Mouse (Mus musculus) lung, postnatal 0 days (tissue): Measurements from ENCODE around the gene Grm7. TPM values are rescaled to one million over a fixed set of nuclear protein-coding genes. Genes with fewer than 3 reads are reported as not detected.

Experiments
- ATAC-seq: fragments of 200-750 bp; cut with Nextera tagmentation; 2 replicates; pipeline ENCODE4 v1.8.0; 2017; ENCODE audit warnings: moderate library complexity
- DNase-seq: peaks from one replicate; pipeline ENCODE4 v3.0.0-alpha.2; 2016; ENCODE audit warnings: low spot score
- H3K27ac ChIP-seq: fragments of 300-500 bp; sonication (generic); 2 replicates; pipeline ENCODE4 v1.5.1; 2014; ENCODE audit warnings: antibody characterized with exemption, mild to moderate bottlenecking, low read length, mixed read lengths
- H3K27me3 ChIP-seq: fragments of 300-500 bp; sonication (generic); replicated peaks from 2 replicates; pipeline ENCODE4 v1.6.1; 2014; ENCODE audit warnings: low read length, mixed read lengths; ENCODE audit not compliant: insufficient read depth
- H3K36me3 ChIP-seq: fragments of 300-500 bp; sonication (generic); 2 replicates; pipeline ENCODE4 v1.6.1; 2014; ENCODE audit warnings: low read length, mixed read lengths; ENCODE audit not compliant: insufficient read depth
- H3K4me1 ChIP-seq: fragments of 300-500 bp; sonication (generic); 2 replicates; pipeline ENCODE4 v1.6.1; 2014; ENCODE audit warnings: antibody characterized with exemption, low read depth, low read length, mixed read lengths; ENCODE audit not compliant: insufficient read depth
- H3K4me2 ChIP-seq: fragments of 300-500 bp; sonication (generic); replicated peaks from 2 replicates; pipeline ENCODE4 v1.6.1; 2014; ENCODE audit warnings: low read depth, mild to moderate bottlenecking, low read length, moderate library complexity, mixed read lengths
- H3K4me3 ChIP-seq: fragments of 300-500 bp; sonication (generic); 2 replicates; pipeline ENCODE4 v1.5.1; 2014; ENCODE audit warnings: low read depth, low read length
- H3K9ac ChIP-seq: fragments of 300-500 bp; sonication (generic); replicated peaks from 2 replicates; pipeline ENCODE4 v1.6.1; 2014; ENCODE audit warnings: low read depth, mild to moderate bottlenecking
- H3K9me3 ChIP-seq: fragments of 300-500 bp; sonication (generic); 2 replicates; pipeline ENCODE4 v1.6.1; 2016; ENCODE audit warnings: low read length, mixed read lengths
- CTCF ChIP-seq: IDR thresholded peaks from 2 replicates; pipeline ENCODE4 v1.5.1; 2016; ENCODE audit warnings: antibody characterized with exemption, mild to moderate bottlenecking
- EP300 ChIP-seq: IDR thresholded peaks from 2 replicates; pipeline ENCODE4 v1.6.1; 2016; ENCODE audit warnings: antibody characterized with exemption, mild to moderate bottlenecking, control low read depth
- WGBS: fragments of 180-500 bp; shearing (Covaris S2); extraction: QIAGEN DNeasy Blood & Tissue Kit; methylation state at CpG from one replicate; pipeline ENCODE4 v1.1.7; 2014; 5-methylcytosine and 5-hydroxymethylcytosine counted together
- polyA plus RNA-seq: library from polyadenylated mRNA; unstranded; fragments of >200 nt; fragmentation: Nextera tagmentation; extraction: Ambion mirVana; gene quantifications from 2 replicates; pipeline ENCODE4 v1.2.1, GENCODE M21; 2015

Grm7 gene
- polyA plus RNA-seq, 1 experiment from 2014 or later, result not detected

- H3K4me2 ChIP-seq, result no peak overlapping the region
- 42% methylated on average over 5 of the region's 5 CpGs for WGBS
- no peak overlapping the region for H3K4me3 ChIP-seq
- H3K9ac ChIP-seq, result no peak overlapping the region
- TF ChIP-seq EP300, result no peak
- no peak for TF ChIP-seq CTCF
- DNase-seq (peak; percentile 16), ATAC-seq (no peak)
- H3K9me3 ChIP-seq, result no peaks in the 10 kb centered on the region
- H3K27ac ChIP-seq, result no peak overlapping the region
- no peaks in the 10 kb centered on the region for H3K36me3 ChIP-seq
- H3K4me1 ChIP-seq, result no peaks in the 10 kb centered on the region
- H3K27me3 ChIP-seq, result no peaks in the 10 kb centered on the region
Observed at GRCm38 (mm10) chr6:110668447-110668846, 23.1 kb downstream of the Grm7 start.

GRCm38 (mm10) chr6:110690954-110691353 lies 45.6 kb downstream of the Grm7 start:
- ATAC-seq (no peak), DNase-seq (no peak)
- Histone ChIP-seq H3K27ac (no peak overlapping the region), H3K27me3 (no peaks in the 10 kb centered on the region), H3K36me3 (no peaks in the 10 kb centered on the region), H3K9ac (no peak overlapping the region), H3K4me2 (no peak overlapping the region), H3K4me3 (no peak overlapping the region), H3K4me1 (no peaks in the 10 kb centered on the region), H3K9me3 (no peaks in the 10 kb centered on the region)
- 57% methylated on average over 1 of the region's 1 CpGs for WGBS
- TF ChIP-seq EP300 (no peak), CTCF (no peak)

GRCm38 (mm10) chr6:110709763-110710162 lies 64.4 kb downstream of the Grm7 start:
- H3K36me3 ChIP-seq, result no peaks in the 10 kb centered on the region
- no peak overlapping the region for H3K4me3 ChIP-seq
- no peak overlapping the region for H3K27ac ChIP-seq
- TF ChIP-seq EP300 (no peak), CTCF (no peak)
- ATAC-seq, result no peak
- no peak for DNase-seq
- H3K9me3 ChIP-seq, result no peaks in the 10 kb centered on the region
- no peaks in the 10 kb centered on the region for H3K4me1 ChIP-seq
- WGBS, result 75% methylated on average over 5 of the region's 5 CpGs
- H3K4me2 ChIP-seq, result no peak overlapping the region
- H3K9ac ChIP-seq, result no peak overlapping the region
- no peaks in the 10 kb centered on the region for H3K27me3 ChIP-seq

GRCm38 (mm10) chr6:110714943-110715342 lies 69.6 kb downstream of the Grm7 start:
- no peaks in the 10 kb centered on the region for H3K9me3 ChIP-seq
- H3K36me3 ChIP-seq, result no peaks in the 10 kb centered on the region
- 87% methylated on average over 3 of the region's 3 CpGs for WGBS
- H3K9ac ChIP-seq, result no peak overlapping the region
- H3K4me3 ChIP-seq, result no peak overlapping the region
- no peaks in the 10 kb centered on the region for H3K27me3 ChIP-seq
- no peak overlapping the region for H3K4me2 ChIP-seq
- ATAC-seq (no peak), DNase-seq (no peak)
- TF ChIP-seq CTCF (no peak), EP300 (no peak)
- no peaks in the 10 kb centered on the region for H3K4me1 ChIP-seq
- no peak overlapping the region for H3K27ac ChIP-seq

GRCm38 (mm10) chr6:110723371-110723770 lies 78.0 kb downstream of the Grm7 start:
- ATAC-seq, result no peak
- DNase-seq, result no peak

GRCm38 (mm10) chr6:110733914-110734313 lies 88.5 kb downstream of the Grm7 start:
- Histone ChIP-seq H3K27me3 (no peaks in the 10 kb centered on the region), H3K27ac (no peak overlapping the region), H3K4me1 (no peaks in the 10 kb centered on the region), H3K4me3 (no peak overlapping the region), H3K36me3 (no peaks in the 10 kb centered on the region), H3K9ac (no peak overlapping the region), H3K4me2 (no peak overlapping the region), H3K9me3 (no peaks in the 10 kb centered on the region)
- TF ChIP-seq EP300 (no peak), CTCF (no peak)
- no peak for ATAC-seq
- no peak for DNase-seq
- WGBS, result 82% methylated on average over 2 of the region's 2 CpGs

More at GRCm38 (mm10) chr6:110723371-110723770, 78.0 kb downstream of the Grm7 start:
- TF ChIP-seq EP300 (no peak), CTCF (no peak)
- Histone ChIP-seq H3K4me2 (no peak overlapping the region), H3K27ac (no peak overlapping the region), H3K9ac (no peak overlapping the region), H3K4me1 (no peaks in the 10 kb centered on the region), H3K36me3 (no peaks in the 10 kb centered on the region), H3K9me3 (no peaks in the 10 kb centered on the region), H3K27me3 (no peaks in the 10 kb centered on the region), H3K4me3 (no peak overlapping the region)
- 83% methylated on average over 4 of the region's 4 CpGs for WGBS
